ENCODE assay signal across 9 mouse cellular contexts in the genomic region with DNA sequence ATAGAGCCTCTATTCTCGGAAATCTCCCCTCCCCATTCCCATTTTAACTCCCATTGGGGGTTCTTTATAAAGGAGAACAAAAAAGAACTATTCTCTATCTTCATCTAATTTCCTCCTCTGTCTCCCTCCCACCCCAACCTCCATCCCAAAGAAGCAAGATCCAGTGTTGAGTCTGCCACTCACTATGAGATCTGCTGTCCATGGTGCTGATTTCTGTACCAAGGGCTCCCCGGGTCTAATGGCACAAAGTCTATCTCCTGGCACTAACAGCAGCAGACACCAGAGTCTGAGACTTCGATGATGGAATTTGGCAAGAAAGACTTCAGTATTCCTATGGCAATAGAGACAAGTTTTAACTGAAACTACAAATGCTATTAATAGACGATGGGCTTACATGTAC.
DNase-seq lines count a peak whose midpoint lies in the region; ATAC-seq and TF ChIP-seq lines count a peak whose summit lies in the region.
"Had no signal": no experiment of that assay in that cellular context is flagged by ENCODE, and none has a peak within 500 bp of the region (broad histone marks: within the 10 kb centered on the region; RNA-seq: fewer than 3 reads in every experiment).

No protein-coding gene starts in this region.

- H3K36me3 ChIP-seq in forebrain, postnatal 0 days (ENCODE audit: insufficient read depth): no peaks in the 10 kb centered on the region
- H3K36me3 ChIP-seq in forebrain, embryonic 16.5 days (ENCODE audit: control insufficient read depth, insufficient read depth): no peaks in the 10 kb centered on the region
- H3K36me3 ChIP-seq in embryonic facial prominence, embryonic 14.5 days (ENCODE audit: control insufficient read depth, insufficient read depth, low read length): no peaks in the 10 kb centered on the region
- H3K36me3 ChIP-seq: heart, embryonic 13.5 days had no signal

- H3K27ac ChIP-seq in forebrain, postnatal 0 days (ENCODE audit: low read depth, low read length): no peak overlapping the region
- H3K27ac ChIP-seq in forebrain, embryonic 16.5 days (ENCODE audit: low read length): no peak overlapping the region
- no peak overlapping the region for H3K27ac ChIP-seq in embryonic facial prominence, embryonic 14.5 days (replicated peaks; ENCODE audit: low read depth, low read length)
- H3K27ac ChIP-seq: heart, embryonic 13.5 days had no signal

- H3K9me3 ChIP-seq in forebrain, postnatal 0 days (ENCODE audit: low read length): no peaks in the 10 kb centered on the region
- no peaks in the 10 kb centered on the region for H3K9me3 ChIP-seq in forebrain, embryonic 16.5 days (ENCODE audit: control insufficient read depth, low read length)
- H3K9me3 ChIP-seq in embryonic facial prominence, embryonic 14.5 days (ENCODE audit: control insufficient read depth, low read length): no peaks in the 10 kb centered on the region
- H3K9me3 ChIP-seq: heart, embryonic 13.5 days had no signal

- 52% methylated on average over 4 of the region's 4 CpGs for WGBS in forebrain, postnatal 0 days
- 58% methylated on average over 4 of the region's 4 CpGs for WGBS in forebrain, embryonic 16.5 days
- 47% methylated on average over 4 of the region's 4 CpGs for WGBS in embryonic facial prominence, embryonic 14.5 days

- H3K27me3 ChIP-seq in forebrain, postnatal 0 days (ENCODE audit: insufficient read depth, low read length): no peaks in the 10 kb centered on the region
- no peaks in the 10 kb centered on the region for H3K27me3 ChIP-seq in forebrain, embryonic 16.5 days (replicated peaks; ENCODE audit: control insufficient read depth, insufficient read depth, low read length)
- H3K27me3 ChIP-seq in embryonic facial prominence, embryonic 14.5 days (replicated peaks; ENCODE audit: control insufficient read depth, insufficient read depth, low read length): no peaks in the 10 kb centered on the region
- H3K27me3 ChIP-seq: heart, embryonic 13.5 days had no signal

- no peaks in the 10 kb centered on the region for H3K4me1 ChIP-seq in forebrain, postnatal 0 days (ENCODE audit: insufficient read depth)
- H3K4me1 ChIP-seq in forebrain, embryonic 16.5 days (replicated peaks; ENCODE audit: control insufficient read depth, insufficient read depth, low read length): no peaks in the 10 kb centered on the region
- no peaks in the 10 kb centered on the region for H3K4me1 ChIP-seq in embryonic facial prominence, embryonic 14.5 days (ENCODE audit: control insufficient read depth, insufficient read depth, low read length)
- H3K4me1 ChIP-seq: heart, embryonic 13.5 days had no signal

- H3K9ac ChIP-seq in forebrain, postnatal 0 days: no peak overlapping the region
- no peak overlapping the region for H3K9ac ChIP-seq in forebrain, embryonic 16.5 days (replicated peaks; ENCODE audit: low read depth, low read length)
- no peak overlapping the region for H3K9ac ChIP-seq in embryonic facial prominence, embryonic 14.5 days (ENCODE audit: low read depth, low read length)
- H3K9ac ChIP-seq: heart, embryonic 13.5 days had no signal

- H3K4me3 ChIP-seq in forebrain, postnatal 0 days (ENCODE audit: low read depth, low read length): no peak overlapping the region
- no peak overlapping the region for H3K4me3 ChIP-seq in forebrain, embryonic 16.5 days (replicated peaks; ENCODE audit: low read length)
- H3K4me3 ChIP-seq in embryonic facial prominence, embryonic 14.5 days (ENCODE audit: low read depth, low read length): no peak overlapping the region
- H3K4me3 ChIP-seq: heart, embryonic 13.5 days had no signal

- peak; percentile 3; the same call in 1 of the 2 replicates for ATAC-seq in forebrain, postnatal 0 days
- ATAC-seq in forebrain, embryonic 16.5 days: no peak
- ATAC-seq in embryonic facial prominence, embryonic 14.5 days (ENCODE audit: low read depth): no peak

- H3K4me2 ChIP-seq in forebrain, postnatal 0 days (ENCODE audit: low read depth): no peak overlapping the region
- no peak overlapping the region for H3K4me2 ChIP-seq in forebrain, embryonic 16.5 days (ENCODE audit: low read length)
- no peak overlapping the region for H3K4me2 ChIP-seq in embryonic facial prominence, embryonic 14.5 days (ENCODE audit: low read depth, low read length)
- H3K4me2 ChIP-seq: heart, embryonic 13.5 days had no signal

- no peak for TF ChIP-seq CTCF in forebrain, postnatal 0 days (IDR thresholded peaks at IDR 0.05; ENCODE audit: low read depth)

- peak; percentile 13 for DNase-seq in forebrain, postnatal 0 days
- DNase-seq in ovary, postnatal 10 days (ENCODE audit: low spot score): peak; percentile 2
- no peak for DNase-seq in ovary, adult 18-20 months (ENCODE audit: low spot score)
- peak; percentile 80 for DNase-seq in embryonic facial prominence, embryonic 14.5 days (ENCODE audit: low spot score)
- peak; percentile 43 for DNase-seq in lung, postnatal 14 days
- DNase-seq in layer of hippocampus, adult 18-20 months (ENCODE audit: low spot score in 2 of 2): no peak
- no peak for DNase-seq in right cerebral cortex, postnatal 25 days

Comparison
In these comparisons a context has a peak if more than half of its experiments do, and no peak if none do; other contexts are left out.
1. DNase-seq: peak in forebrain, postnatal 0 days (single experiment), ovary, postnatal 10 days (single experiment), embryonic facial prominence, embryonic 14.5 days (single experiment) and lung, postnatal 14 days (single experiment); none in ovary, adult 18-20 months (single experiment), layer of hippocampus, adult 18-20 months (0 of 2) and right cerebral cortex, postnatal 25 days (single experiment).